Comparison of ENCODE assay signal across 22 mouse cellular contexts in the genomic region with DNA sequence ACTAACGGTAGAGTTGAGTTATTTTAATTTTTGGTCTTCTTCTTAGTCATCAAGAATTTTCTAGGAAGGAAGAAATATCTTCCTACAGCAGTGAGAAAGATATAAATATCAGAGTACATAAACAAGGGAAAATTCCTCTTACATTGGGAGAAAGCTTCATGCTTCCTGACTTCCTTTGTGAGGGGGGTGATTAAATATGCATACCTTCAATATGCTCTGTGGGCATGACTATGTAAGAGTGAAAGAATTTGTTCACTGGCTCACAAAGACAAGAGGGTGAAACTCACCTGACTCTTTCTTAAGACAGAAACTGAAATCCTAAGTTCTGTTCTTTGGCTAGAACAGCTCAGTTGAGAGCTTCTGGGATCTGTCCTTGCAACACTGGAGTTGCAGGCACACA.
"Had no signal": no experiment of that assay in that cellular context is flagged by ENCODE, and none has a peak within 500 bp of the region (broad histone marks: within the 10 kb centered on the region; RNA-seq: fewer than 3 reads in every experiment).

No protein-coding gene starts in this region.

- DNase-seq: kidney, adult 11 months; kidney, adult 8-10 months; kidney, postnatal 36 days; left cerebral cortex, postnatal 4 days; liver, postnatal 0 days; lung, embryonic 14.5 days; right cerebral cortex, postnatal 14 days; spleen, adult 18-20 months; thymus, adult 18-20 months; thymus, postnatal 36 days had no signal

- H3K4me3 ChIP-seq: intestine, embryonic 15.5 days; kidney, embryonic 15.5 days; limb, embryonic 12.5 days; limb, embryonic 15.5 days; midbrain, embryonic 12.5 days; midbrain, embryonic 15.5 days; neural tube, embryonic 12.5 days; neural tube, embryonic 15.5 days; stomach, embryonic 15.5 days had no signal

- H3K27ac ChIP-seq: intestine, embryonic 15.5 days; kidney, embryonic 15.5 days; limb, embryonic 12.5 days; limb, embryonic 15.5 days; liver, embryonic 14.5 days; macrophage; midbrain, embryonic 12.5 days; midbrain, embryonic 15.5 days; neural tube, embryonic 12.5 days; neural tube, embryonic 15.5 days; stomach, embryonic 15.5 days had no signal

- ATAC-seq: intestine, embryonic 15.5 days; liver, postnatal 0 days; lung, postnatal 0 days; midbrain, embryonic 15.5 days had no signal
